Mouse (Mus musculus) thymus, postnatal 25 days (tissue): ENCODE data around the gene Cand2.
A peak's percentile ranks its signal among the peaks of the same experiment; 100 is the strongest.

Experiments
- DNase-seq: peaks from one replicate; pipeline ENCODE4 v3.0.0; 2022

Gene Cand2

DNA sequence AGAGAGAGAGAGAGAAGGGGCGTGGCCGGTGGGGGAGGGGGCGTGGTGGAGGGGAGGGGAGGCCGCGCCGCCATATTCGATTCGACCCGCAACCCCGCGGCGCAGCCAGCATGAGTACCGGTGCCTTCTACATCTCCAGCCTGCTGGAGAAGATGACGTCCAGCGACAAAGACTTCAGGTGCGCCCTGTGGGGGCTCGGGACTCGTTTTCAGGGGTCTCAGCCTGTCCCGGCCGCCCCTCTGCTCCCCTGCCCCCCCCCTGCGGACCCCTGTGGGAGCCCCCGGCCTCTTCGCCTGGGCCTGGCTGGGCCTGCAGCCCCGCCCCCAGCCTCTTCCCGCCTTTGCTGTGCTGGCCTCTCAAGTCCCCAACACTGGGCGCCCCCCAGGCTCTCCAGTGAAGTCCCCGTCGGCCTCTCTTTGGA, at the start of gene Cand2:
Gene Cand2 (plus strand): TSS at position 38 of the 421 bp plus-strand sequence.
- DNase-seq = peak; percentile 71

- DNase-seq = peak; percentile 77
Measured at GRCm38 (mm10) chr6:115727108-115727507, 47.2 kb upstream of the Cand2 start.

DNA sequence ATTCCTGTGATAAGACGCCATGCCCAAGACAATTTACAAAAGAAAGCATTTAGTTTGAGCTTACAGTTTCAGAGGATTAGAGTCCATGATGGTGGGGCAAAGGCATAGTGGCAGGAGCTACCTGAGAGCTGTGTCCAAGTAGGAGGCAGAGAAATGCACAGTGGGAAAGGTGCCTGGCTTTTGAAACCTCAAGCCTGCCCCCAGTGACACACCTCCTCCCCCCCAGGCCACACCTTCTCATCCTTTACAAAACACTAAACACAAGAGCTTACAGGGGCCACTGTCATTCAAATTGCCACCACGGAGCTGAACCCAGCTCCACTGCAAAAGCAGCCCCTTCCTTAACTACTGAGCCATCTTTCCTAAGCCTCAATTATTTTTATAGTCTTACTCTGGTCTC, 46.8 kb upstream of the Cand2 start:
- no peak for DNase-seq

DNA sequence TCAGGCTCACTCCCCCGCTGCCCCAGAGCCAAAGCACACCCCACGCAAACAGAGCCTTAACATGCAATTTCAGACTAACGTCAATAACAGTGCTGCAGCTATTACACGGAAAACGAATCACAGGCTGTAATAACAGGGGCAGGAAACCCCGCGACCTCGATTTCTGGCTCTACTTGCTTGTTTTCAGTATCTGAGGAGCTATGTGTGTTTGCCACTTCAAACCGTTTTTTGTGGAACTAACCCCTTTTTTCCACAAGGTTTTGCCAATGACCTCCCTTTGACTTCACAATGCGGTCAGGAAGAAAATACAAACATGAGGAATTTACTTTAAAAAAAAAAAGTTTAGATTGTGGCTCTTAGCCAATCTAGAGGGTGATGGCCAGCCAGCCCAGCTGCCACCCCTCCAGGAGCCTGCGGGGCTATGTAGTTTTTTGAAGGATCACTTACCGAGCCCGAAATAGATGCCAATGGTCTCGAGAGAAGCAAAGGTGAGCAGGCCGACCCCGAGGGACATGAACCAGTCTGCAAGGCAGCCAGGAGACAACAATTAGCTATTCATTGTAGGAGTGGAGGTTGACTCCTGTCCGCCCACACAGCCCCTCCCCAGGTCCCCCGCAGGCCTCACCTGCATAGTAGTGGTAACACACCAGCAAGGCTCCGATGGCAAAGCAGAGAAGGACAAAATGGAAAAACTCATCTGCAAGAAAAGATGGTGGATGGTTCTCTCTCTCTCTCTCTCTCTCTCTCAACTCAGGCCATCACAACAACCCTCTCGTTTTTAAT, 43.6 kb upstream of the Cand2 start:
- DNase-seq = no peak

GRCm38 (mm10) chr6:115732341-115732928, 41.9 kb upstream of the Cand2 start:
- DNase-seq = no peak

DNA sequence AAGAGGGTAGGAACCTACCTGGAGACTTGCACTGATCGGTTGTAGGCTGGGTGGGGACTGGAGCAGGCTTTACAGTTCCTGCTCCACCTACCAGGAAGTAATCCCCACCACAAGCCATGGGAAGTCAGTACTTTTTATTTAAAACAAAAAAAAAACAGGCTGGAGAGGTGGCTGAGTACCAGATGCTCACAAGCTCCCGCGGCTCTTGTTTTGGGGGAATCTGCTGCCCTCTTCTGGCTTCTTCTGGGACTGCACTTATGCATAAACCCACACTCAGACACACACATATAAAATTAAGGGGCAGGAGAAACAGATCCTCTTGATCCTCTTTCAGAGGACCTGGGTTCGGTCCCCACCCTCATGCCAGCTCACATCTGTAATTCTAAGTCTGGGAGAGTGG, 39.4 kb upstream of the Cand2 start:
- peak; percentile 42 for DNase-seq

- no peak for DNase-seq
Measured at GRCm38 (mm10) chr6:115739056-115739455, 35.3 kb upstream of the Cand2 start.

DNA sequence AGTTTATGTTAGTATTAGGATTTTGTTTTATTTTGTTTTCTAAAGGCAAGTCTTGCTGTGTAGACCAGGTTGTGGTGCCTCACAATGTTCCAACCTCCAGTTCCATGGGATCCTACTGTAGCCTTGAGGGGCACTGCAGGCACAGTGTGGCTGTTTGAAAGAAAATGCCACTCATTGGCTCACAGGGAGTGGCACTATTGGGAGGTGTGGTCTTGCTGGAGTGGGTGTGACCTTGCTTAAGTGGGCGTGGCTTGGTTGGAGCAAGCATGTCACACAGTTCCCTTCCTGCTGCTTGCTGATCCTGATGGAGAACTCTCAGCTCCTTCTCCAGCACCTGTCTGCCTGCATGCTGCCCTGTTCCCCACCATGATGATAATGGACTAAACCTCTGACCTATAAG, 30.8 kb upstream of the Cand2 start:
- no peak for DNase-seq

- DNase-seq = no peak
Measured at GRCm38 (mm10) chr6:115746326-115746725, 28.0 kb upstream of the Cand2 start.

- DNase-seq = no peak
Measured at GRCm38 (mm10) chr6:115755536-115755935, 18.8 kb upstream of the Cand2 start.

GRCm38 (mm10) chr6:115758981-115759435, 15.3 kb upstream of the Cand2 start:
- DNase-seq = no peak

- DNase-seq = no peak
Measured at GRCm38 (mm10) chr6:115759461-115759860, 14.9 kb upstream of the Cand2 start.

- no peak for DNase-seq
Measured at GRCm38 (mm10) chr6:115760137-115760536, 14.2 kb upstream of the Cand2 start.

- DNase-seq = no peak
Measured at GRCm38 (mm10) chr6:115760982-115761381, 13.4 kb upstream of the Cand2 start.

DNA sequence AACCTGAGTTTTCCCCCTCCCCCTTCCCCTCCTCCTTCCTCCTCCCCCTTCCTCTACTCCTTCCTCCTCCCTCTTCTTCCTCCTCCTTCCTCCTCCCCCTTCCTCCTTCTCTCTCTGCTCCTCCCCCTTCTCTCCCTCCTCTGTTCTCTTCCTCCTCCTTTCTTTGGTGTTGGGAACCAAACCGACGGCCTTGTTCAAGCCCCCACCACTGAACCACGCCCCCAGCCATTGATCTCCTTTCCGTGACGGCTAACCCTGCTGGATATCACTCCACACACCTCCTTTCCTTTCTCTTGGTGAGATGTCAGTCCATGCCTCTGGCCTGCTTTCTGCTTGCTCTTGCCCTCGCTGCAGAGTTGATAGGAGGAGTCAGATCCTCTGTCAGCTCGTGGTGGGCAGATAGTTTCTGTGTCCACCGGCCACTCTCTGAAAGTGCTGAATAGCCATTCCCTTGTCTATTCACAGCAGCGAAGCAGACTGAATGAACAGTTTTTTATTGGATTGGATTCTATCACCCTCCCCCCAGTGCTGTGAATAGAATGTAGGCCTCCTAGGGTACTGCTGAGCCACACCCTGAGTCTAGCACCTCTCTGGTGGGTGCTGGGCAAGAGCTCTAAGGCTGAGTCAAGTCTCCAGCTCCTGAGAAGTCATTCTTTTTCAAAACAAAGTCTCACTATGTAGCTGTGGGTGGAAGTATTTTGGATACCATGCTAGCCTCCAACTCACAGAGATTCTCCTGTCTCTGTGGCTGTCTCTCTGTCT, 12.2 kb upstream of the Cand2 start, which contains the start of gene Tmem40:
Gene Tmem40 (minus strand): TSS at position 416 of the 762 bp plus-strand sequence.
- DNase-seq = peak; percentile 50

GRCm38 (mm10) chr6:115764179-115764578, 10.2 kb upstream of the Cand2 start:
- peak; percentile 71 for DNase-seq

- no peak for DNase-seq
Measured at GRCm38 (mm10) chr6:115767357-115767756, 7.0 kb upstream of the Cand2 start.

GRCm38 (mm10) chr6:115768207-115768606, 6.1 kb upstream of the Cand2 start:
- DNase-seq = peak; percentile 27

- DNase-seq = no peak
Measured at GRCm38 (mm10) chr6:115770059-115770670, 4.2 kb upstream of the Cand2 start.

DNA sequence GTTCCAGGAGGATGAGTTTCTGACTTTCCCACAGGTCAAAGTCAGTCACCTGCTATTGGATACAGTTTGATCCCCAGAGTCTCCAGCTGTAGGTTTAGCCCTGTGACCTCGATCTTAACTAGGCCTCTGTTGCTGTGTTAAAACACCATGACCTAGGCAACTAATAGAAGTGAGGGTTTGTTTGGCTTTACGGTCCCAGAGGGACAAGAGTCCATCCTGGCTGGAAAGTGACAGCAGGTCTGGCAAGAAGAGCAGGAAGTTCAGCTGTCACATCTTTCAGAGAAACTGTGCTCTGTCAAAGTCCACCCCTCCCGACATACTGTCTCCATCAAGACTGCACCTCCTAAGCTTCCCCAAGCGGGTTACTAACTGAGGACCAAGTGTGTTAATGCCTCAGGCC, 3.5 kb upstream of the Cand2 start:
- DNase-seq = no peak

- no peak for DNase-seq
Measured at GRCm38 (mm10) chr6:115772201-115772600, 2.1 kb upstream of the Cand2 start.

DNA sequence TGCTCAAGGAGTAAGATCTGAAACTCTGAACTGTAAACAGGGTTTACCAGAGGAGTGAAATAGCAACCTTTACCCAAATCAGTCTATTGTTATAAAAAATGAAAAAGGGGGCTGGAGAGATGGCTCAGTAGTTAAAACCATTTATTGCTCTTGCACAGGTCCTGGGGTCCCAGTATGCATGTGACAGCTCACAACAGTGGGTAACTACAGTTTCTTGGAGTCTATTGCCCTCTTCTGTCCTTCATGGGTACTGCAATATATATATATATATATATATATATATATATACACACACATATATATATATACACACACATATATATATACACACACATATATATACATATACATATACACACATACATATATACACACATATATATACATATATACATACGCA, 1.7 kb upstream of the Cand2 start:
- DNase-seq = no peak

DNA sequence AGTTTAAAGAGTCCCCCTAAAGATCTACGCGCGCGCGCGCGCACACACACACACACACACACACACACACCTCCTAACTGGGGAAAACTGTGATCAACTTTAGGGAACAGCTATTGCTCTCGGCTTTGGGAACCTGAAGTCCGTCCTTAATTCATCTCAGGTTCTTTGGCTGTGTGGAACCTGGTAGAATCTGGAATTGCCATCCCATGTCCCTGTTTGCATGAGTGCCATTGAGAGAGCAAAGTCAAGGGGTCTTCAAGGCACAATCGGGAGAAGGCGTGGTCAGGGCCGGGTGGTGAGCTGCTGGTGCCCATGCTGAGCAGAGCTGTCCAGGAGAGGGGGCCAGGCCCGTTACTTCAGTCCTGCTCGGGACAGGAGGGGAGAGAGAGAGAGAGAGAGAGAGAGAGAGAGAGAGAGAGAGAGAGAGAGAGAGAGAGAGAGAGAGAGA, 348 bp upstream of the Cand2 start:
- peak; percentile 40 for DNase-seq
